Mouse (Mus musculus) lung, embryonic 16.5 days (tissue): ENCODE results near the gene Rapgefl1. TPM values are rescaled to one million over a fixed set of nuclear protein-coding genes. Genes with fewer than 3 reads are reported as not detected.

Source experiments
- ATAC-seq: fragments of 200-750 bp; cut with Nextera tagmentation; 2 replicates; pipeline ENCODE4 v1.8.0; 2017; ENCODE audit warnings: low read depth, mild to moderate bottlenecking, moderate library complexity
- H3K27ac ChIP-seq: fragments of 300-500 bp; sonication (generic); 2 replicates; pipeline ENCODE4 v1.5.1; 2014; ENCODE audit warnings: mild to moderate bottlenecking, control low read depth, low read length
- H3K27me3 ChIP-seq: fragments of 300-500 bp; sonication (generic); 2 replicates; pipeline ENCODE4 v1.6.1; 2014; ENCODE audit warnings: low read depth, low read length, mixed read lengths; ENCODE audit not compliant: control insufficient read depth, insufficient read depth
- H3K36me3 ChIP-seq: fragments of 300-500 bp; sonication (generic); 2 replicates; pipeline ENCODE4 v1.6.1; 2014; ENCODE audit warnings: low read length; ENCODE audit not compliant: control insufficient read depth, insufficient read depth
- H3K4me1 ChIP-seq: fragments of 300-500 bp; sonication (generic); replicated peaks from 2 replicates; pipeline ENCODE4 v1.6.1; 2014; ENCODE audit warnings: low read length, mixed read lengths; ENCODE audit not compliant: control insufficient read depth, insufficient read depth
- H3K4me2 ChIP-seq: fragments of 300-500 bp; sonication (generic); 2 replicates; pipeline ENCODE4 v1.6.1; 2014; ENCODE audit warnings: low read depth, low read length, control low read depth
- H3K4me3 ChIP-seq: fragments of 300-500 bp; sonication (generic); 2 replicates; pipeline ENCODE4 v1.5.1; 2014; ENCODE audit warnings: mild to moderate bottlenecking, low read length, control low read depth
- H3K9ac ChIP-seq: fragments of 300-500 bp; sonication (generic); 2 replicates; pipeline ENCODE4 v1.6.1; 2014; ENCODE audit warnings: low read length, control low read depth
- H3K9me3 ChIP-seq: fragments of 300-500 bp; sonication (generic); 2 replicates; pipeline ENCODE4 v1.6.1; 2016; ENCODE audit warnings: low read length; ENCODE audit not compliant: control insufficient read depth
- WGBS: fragments of 180-500 bp; shearing (Covaris S2); extraction: QIAGEN DNeasy Blood & Tissue Kit; methylation state at CpG from one replicate; pipeline ENCODE4 v1.1.7; 2014; 5-methylcytosine and 5-hydroxymethylcytosine counted together
- polyA plus RNA-seq: library from polyadenylated mRNA; unstranded; fragments of >200 nt; fragmentation: Nextera tagmentation; extraction: Ambion mirVana; gene quantifications from 2 replicates; pipeline ENCODE4 v1.2.1, GENCODE M21; 2015

Gene Rapgefl1
- 1.3 and 1.4 TPM in 2 replicates for polyA plus RNA-seq

DNA sequence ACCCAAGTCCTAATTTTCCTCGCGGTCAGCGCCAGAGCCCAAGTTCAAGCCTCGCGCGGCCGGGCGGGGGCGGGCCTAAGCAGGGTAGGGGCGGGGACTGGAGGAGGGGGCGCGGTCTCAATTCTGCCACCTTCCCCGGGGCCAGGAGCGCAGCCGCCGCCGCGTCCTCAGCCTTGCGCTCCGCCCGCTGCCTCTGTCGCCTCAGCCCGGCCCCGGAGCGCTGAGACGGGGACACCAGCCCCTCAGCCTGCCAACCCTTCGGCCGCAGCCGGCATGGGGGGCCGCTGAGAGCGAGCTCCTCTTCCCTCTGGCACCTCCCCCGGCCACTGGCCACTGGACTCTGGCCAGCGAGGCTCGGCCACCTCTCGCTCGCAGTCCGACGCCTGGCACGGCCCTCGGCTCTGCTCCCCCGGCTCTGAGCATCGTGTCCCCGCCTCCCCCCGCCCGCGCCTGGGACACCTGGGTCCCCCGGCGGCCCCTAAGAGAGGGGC is at the start of gene Rapgefl1:
Rapgefl1 (plus strand) TSS at position 135 of the 491 bp plus-strand sequence.
- peaks cover 8% of the 10 kb centered on the region; the same call in 1 of the 2 replicates for H3K4me1 ChIP-seq
- peak within 1 kb of the TSS; percentile 100 for H3K4me2 ChIP-seq
- H3K4me3 ChIP-seq, result peak within 1 kb of the TSS; percentile 70
- peak; percentile 95 for ATAC-seq
- H3K27ac ChIP-seq, result 0 out of 2 replicates have a peak within 1 kb of the TSS, but pooled peaks have one; percentile 29
- peaks cover 8% of the 10 kb centered on the region; the same call in 1 of the 2 replicates for H3K27me3 ChIP-seq
- no peaks in the 10 kb centered on the region for H3K9me3 ChIP-seq
- H3K9ac ChIP-seq, result peak within 1 kb of the TSS; percentile 76
- WGBS, result 0% methylated on average over 41 of the region's 48 CpGs
- peaks cover 23% of the 10 kb centered on the region for H3K36me3 ChIP-seq

DNA sequence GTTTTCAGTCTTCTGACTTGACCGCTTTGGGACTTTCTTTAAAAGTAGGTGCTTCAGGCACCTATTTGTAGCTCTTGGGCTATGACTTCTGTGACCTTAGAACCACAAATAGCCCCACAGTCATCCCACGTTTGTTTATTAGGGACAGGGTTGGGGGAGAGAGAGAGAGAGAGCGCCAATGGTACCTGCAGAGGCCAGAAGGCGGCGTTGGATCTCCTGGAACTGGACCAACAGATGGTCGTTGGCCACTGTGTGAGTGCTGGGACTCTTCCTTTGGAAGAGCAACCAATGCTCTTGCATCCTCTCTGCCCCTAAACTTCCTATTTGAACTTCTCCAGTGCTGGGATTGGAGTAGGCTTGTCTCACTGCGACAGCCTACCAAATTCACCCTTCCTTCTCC is 49.4 kb upstream of the Rapgefl1 start:
- Histone ChIP-seq H3K4me2 (peak overlapping the region; percentile 50), H3K4me1 (peaks cover 58% of the 10 kb centered on the region), H3K9me3 (no peaks in the 10 kb centered on the region), H3K4me3 (no peak overlapping the region), H3K36me3 (no peaks in the 10 kb centered on the region), H3K27ac (peak overlapping the region; percentile 99), H3K9ac (no peak overlapping the region), H3K27me3 (no peaks in the 10 kb centered on the region)
- 22% methylated on average over 7 of the region's 7 CpGs for WGBS
- ATAC-seq, result no peak

DNA sequence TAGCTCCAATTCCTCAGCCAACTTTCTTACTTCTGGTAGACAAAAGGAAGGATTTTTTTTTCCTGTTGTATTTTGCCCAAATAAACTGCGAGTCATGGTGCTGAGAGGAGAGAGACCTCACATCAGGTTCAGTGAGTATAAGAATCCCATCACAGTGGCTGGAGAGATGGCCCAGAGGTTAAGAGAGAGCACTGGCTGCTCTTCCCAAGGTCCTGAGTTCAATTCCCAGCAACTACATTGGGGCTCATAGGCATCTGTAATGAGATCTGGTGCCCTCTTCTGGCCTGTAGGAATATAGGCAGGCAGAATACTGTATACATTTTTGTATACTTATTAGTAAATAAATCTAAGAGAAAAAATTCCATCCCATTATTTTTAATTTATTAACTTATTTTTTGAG is 48.9 kb upstream of the Rapgefl1 start:
- Histone ChIP-seq H3K4me3 (no peak overlapping the region), H3K9ac (no peak overlapping the region), H3K36me3 (no peaks in the 10 kb centered on the region), H3K4me2 (no peak overlapping the region), H3K4me1 (peaks cover 58% of the 10 kb centered on the region), H3K27ac (peak overlapping the region; percentile 99), H3K9me3 (no peaks in the 10 kb centered on the region), H3K27me3 (no peaks in the 10 kb centered on the region)
- whole genome bisulfite sequencing, result 88% methylated on average over 1 of the region's 1 CpGs
- no peak for ATAC-seq

DNA sequence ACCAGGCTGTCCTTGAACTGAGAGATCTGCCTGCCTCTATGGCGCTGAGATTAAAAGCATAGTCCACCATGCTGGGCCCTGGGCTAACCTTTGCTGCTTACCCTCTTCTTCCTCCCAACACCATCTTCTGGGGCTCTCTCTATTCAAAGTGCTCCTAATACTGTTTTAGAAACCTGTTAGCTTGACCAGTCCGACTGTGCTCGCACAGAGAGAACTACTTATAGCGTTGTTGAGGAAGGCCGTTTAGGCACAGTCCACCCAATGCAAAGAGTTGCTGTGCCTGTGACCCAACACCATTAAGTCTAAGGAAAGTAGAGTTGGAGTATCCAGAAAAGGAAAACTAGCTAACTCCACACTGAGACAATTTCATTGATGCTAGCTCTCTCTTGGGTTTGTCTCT is 48.4 kb upstream of the Rapgefl1 start:
- H3K4me3 ChIP-seq, result no peak overlapping the region
- H3K27me3 ChIP-seq, result no peaks in the 10 kb centered on the region
- H3K4me2 ChIP-seq, result no peak overlapping the region
- no peak for ATAC-seq
- H3K9me3 ChIP-seq, result no peaks in the 10 kb centered on the region
- H3K27ac ChIP-seq, result peak overlapping the region; percentile 77; the same call in 1 of the 2 replicates
- no peak overlapping the region; the same call in 1 of the 2 replicates for H3K9ac ChIP-seq
- WGBS, result 80% methylated on average over 5 of the region's 5 CpGs
- H3K4me1 ChIP-seq, result peaks cover 54% of the 10 kb centered on the region
- no peaks in the 10 kb centered on the region for H3K36me3 ChIP-seq

DNA sequence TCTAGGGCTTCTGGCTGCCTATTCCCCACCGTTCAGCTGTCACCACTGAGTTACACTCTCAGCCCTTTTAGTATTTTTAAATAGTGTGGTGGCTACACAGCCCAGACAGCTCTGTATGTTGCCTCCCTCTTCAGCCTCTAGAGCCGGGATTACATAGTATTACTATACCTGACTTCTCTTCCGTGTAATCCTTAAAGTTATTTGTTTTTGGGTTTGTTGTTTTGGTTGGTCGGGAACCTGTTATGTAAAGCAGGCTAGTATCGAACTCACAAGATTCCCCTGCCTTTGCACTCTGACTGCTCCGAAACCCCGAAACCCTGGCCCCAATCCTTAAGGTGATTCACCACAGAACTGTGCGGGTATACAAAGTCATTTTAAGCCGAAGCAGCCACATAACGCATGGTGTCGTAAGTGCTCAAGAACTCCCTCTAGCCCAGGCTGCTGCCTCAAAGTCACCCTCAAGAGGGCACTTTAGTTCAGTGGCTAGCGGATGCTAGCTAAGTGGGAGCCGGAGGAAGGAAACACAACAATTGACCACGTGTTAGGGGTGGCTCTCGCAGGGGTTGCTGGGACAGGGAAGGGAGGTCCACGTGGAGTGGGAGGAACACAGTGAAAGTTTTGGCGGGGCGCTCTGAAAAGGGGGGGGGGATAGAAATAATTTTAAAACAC is 47.9 kb upstream of the Rapgefl1 start:
- H3K4me1 ChIP-seq, result peaks cover 54% of the 10 kb centered on the region
- H3K9ac ChIP-seq, result peak overlapping the region; percentile 72
- ATAC-seq, result peak; percentile 71

DNA sequence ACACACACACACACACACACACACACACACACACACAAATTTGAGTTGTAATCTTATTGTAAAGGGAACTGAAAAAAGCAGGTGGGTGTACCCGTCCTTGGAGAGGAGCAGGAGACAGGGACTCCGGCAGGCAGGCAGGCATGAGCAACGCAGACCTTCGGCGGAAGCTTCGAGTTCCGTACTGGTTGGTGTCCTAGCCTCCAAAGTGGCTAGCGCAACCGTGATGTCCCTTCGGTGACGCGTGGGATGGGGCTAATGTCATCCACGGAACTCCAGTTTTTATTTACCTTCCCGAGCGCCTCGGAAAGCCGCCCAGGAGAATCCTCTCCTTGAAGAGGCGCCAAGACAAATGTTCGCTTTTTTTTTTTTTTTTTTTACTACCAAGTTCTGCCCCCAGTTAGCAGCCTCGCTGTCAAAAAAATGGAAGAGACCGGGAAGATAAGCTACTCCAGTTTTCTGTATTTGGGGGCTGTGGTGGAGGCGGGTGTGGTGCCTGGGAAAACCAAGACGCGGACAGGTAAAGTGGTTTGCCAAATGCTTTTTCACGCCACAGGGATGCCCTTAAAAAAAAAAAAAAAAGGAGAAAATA is 47.3 kb upstream of the Rapgefl1 start:
- Histone ChIP-seq H3K4me2 (peak overlapping the region; percentile 89), H3K36me3 (no peaks in the 10 kb centered on the region), H3K27me3 (no peaks in the 10 kb centered on the region), H3K4me1 (peaks cover 53% of the 10 kb centered on the region), H3K9ac (peak overlapping the region; percentile 72), H3K4me3 (peak overlapping the region; percentile 59), H3K9me3 (no peaks in the 10 kb centered on the region), H3K27ac (peak overlapping the region; percentile 78)
- under 1% methylated on average over 25 of the region's 25 CpGs for WGBS
- no peak for ATAC-seq

More for the DNA sequence above, 47.9 kb upstream of the Rapgefl1 start:
- Histone ChIP-seq H3K4me3 (peak overlapping the region; percentile 59), H3K9me3 (no peaks in the 10 kb centered on the region), H3K27me3 (no peaks in the 10 kb centered on the region), H3K27ac (peak overlapping the region; percentile 78), H3K36me3 (no peaks in the 10 kb centered on the region), H3K4me2 (peak overlapping the region; percentile 89)
- WGBS, result 5% methylated on average over 18 of the region's 18 CpGs

DNA sequence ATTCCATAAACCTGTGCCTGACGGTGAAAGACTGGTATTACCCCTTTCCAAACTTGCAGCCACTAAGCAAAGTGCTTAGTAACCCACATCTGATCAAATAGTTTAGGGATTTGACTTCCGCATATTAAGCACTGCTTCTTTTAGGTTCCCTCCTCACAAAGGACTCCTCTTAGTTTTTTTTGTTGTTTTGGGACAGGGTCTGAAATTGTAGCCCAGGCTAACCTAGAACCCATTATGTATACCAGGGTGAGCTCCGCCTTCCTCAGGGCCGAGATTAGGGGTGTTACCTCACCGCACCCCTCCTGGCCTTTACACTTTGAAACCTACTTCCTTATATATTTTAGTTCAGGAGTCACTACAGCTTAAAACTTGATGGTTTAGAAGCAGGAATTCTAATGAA is 46.8 kb upstream of the Rapgefl1 start:
- 31% methylated on average over 5 of the region's 5 CpGs for WGBS
- Histone ChIP-seq H3K4me2 (peak overlapping the region; percentile 89), H3K36me3 (no peaks in the 10 kb centered on the region), H3K9me3 (no peaks in the 10 kb centered on the region), H3K9ac (peak overlapping the region; percentile 72), H3K4me3 (peak overlapping the region; percentile 59), H3K4me1 (peaks cover 50% of the 10 kb centered on the region), H3K27ac (no peak overlapping the region), H3K27me3 (no peaks in the 10 kb centered on the region)
- no peak for ATAC-seq

DNA sequence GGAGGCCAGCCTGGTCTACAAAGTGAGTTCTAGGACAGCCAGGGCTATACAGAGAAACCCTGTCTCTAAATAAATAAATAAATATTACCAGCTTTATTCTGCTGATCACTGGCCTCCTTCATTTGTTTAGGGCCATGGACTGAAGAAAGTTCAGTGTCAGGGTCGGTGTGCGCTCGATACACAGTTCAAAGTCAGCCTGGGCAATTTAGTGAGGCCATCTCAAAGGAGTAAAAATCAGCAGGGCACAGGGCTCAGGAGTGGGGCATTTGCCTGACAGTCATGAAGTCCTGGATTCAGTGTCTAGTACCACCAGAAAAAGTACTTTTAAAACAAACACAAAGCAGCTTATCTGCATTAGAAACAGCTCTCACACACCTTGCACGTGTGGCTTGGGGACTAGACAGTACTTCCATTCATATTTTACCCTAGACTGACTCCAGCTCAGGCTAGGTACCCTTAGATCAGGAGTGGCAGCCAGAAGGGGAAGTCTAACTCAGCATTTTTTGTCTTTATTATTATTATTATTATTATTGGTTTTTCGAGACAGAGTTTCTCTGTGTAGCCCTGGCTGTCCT is 45.9 kb upstream of the Rapgefl1 start:
- H3K9me3 ChIP-seq, result no peaks in the 10 kb centered on the region
- no peaks in the 10 kb centered on the region for H3K36me3 ChIP-seq
- H3K4me2 ChIP-seq, result no peak overlapping the region
- no peaks in the 10 kb centered on the region for H3K27me3 ChIP-seq
- H3K4me3 ChIP-seq, result no peak overlapping the region
- H3K4me1 ChIP-seq, result peaks cover 42% of the 10 kb centered on the region
- WGBS, result 75% methylated on average over 5 of the region's 5 CpGs
- H3K27ac ChIP-seq, result no peak overlapping the region
- 0 out of 2 replicates have a peak overlapping the region, but pooled peaks have one; percentile 7 for H3K9ac ChIP-seq
- ATAC-seq, result no peak

DNA sequence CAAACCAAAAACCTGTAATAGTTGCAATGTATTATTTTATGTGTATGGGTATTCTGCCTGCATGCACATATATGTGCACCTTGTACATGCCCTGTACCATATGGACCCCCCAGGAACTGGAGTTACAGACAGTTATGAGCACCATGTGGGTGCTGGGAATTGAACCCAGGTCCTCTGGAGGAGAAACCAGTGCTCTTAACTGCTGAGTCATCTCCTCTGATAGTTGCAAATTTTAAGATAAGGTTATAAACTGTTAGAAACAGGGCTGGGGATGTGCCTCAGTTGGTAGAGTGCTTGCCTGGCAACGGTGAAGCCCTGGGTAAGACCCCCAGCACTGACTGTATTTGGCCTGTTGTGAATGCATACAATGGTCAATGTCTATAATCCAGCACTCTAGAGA is 45.1 kb upstream of the Rapgefl1 start:
- Histone ChIP-seq H3K27ac (no peak overlapping the region), H3K4me3 (no peak overlapping the region), H3K27me3 (no peaks in the 10 kb centered on the region), H3K4me1 (peaks cover 34% of the 10 kb centered on the region), H3K9me3 (no peaks in the 10 kb centered on the region), H3K4me2 (no peak overlapping the region), H3K36me3 (no peaks in the 10 kb centered on the region), H3K9ac (no peak overlapping the region)
- ATAC-seq, result no peak
- 57% methylated on average over 1 of the region's 1 CpGs for WGBS
